Mouse (Mus musculus): ENCODE data around the gene Tigd3. TPM values are rescaled to one million over a fixed set of nuclear protein-coding genes. Genes with fewer than 3 reads are reported as not detected.

Tigd3 gene
- total RNA-seq, 1 experiment, result 2.1 TPM

GRCm38 (mm10) chr19:5850860-5851259 lies 43.1 kb downstream of the Tigd3 start:
- Histone ChIP-seq H3K27ac (ENCODE audit: insufficient read depth, low read depth, low read length, poor library complexity, severe bottlenecking) (peak overlapping the region; percentile 79; the same call in 1 of the 2 replicates), H3K36me3 (ENCODE audit: control insufficient read depth, insufficient read depth, low read length, poor library complexity, severe bottlenecking) (peaks cover 18% of the 10 kb centered on the region), H3K4me1 (ENCODE audit: control insufficient read depth in 2 of 2, insufficient read depth in 2 of 2, low read length in 2 of 2, poor library complexity in 1 of 2) (peaks cover 0 to 32% of the 10 kb centered on the region in 2 experiments; a peak in 2 of 4 replicates), H3K9me3 (ENCODE audit: control insufficient read depth, insufficient read depth, low read depth, low read length) (no peaks in the 10 kb centered on the region), H3K4me3 (ENCODE audit: insufficient read depth in 1 of 2, low read depth in 1 of 2, low read length in 2 of 2, poor library complexity in 1 of 2, severe bottlenecking in 1 of 2) (no peak overlapping the region), H3K9ac (ENCODE audit: insufficient read depth, low read depth, low read length, poor library complexity, severe bottlenecking) (no peak overlapping the region; the same call in 1 of the 2 replicates)
- TF ChIP-seq MAFK (IDR thresholded peaks at IDR 0.05; ENCODE audit: insufficient read depth, low read depth, low read length) (no peak), CHD2 (IDR thresholded peaks at IDR 0.05; ENCODE audit: low read depth, low read length) (no peak)
- in situ Hi-C loops (cut with MboI; ENCODE audit: low sequenced_read_pairs in 2 of 2, unreplicated experiment in 2 of 2), result no loop called here
- DNase-seq (ENCODE audit: low read depth, low spot score), result no peak

DNA sequence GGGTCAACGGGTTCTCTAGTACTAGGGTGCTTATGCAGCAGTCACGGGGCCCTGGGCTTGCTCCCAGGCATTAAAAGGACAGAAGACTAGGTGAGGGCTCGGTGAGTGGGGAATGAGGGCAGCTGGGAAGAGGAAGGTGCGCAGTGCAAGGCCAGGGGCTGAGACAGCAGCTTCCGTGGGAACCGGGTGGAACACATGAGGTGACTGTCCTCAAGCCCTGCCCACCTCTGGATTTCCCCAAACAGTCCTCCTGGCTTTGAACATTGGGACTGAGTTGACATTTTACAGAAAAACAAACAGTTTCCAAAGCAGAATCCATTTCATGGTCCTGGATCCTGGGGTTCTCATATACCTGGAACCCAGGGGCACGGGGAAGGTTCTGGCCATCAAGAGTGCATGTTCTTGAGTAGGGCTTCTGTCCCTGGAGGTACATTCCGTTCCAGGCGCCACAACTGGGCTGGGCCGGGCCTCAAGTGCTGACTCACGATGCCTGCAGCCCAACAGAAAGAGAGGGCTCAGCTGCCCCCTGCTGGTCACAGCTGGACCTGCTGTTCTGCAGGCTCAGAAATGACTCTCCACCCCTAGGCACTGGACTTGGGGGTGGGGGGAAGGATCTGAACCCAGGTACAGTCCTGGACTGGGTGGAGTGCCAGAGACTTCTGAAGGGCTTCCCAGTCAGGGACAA lies 44.0 kb downstream of the Tigd3 start:
- TF ChIP-seq ZNF384 (IDR thresholded peaks at IDR 0.05; ENCODE audit: low read depth, low read length), result no peak
- peak; percentile 100 for TF ChIP-seq MAFK (IDR thresholded peaks at IDR 0.05; ENCODE audit: insufficient read depth, low read depth, low read length)
- TF ChIP-seq HCFC1 (IDR thresholded peaks at IDR 0.05; ENCODE audit: borderline replicate concordance, insufficient read depth, low read length), result peak; percentile 38; the same call in 1 of the 2 replicates
- TF ChIP-seq CHD2 (IDR thresholded peaks at IDR 0.05; ENCODE audit: low read depth, low read length), result 0 out of 2 replicates have a peak, but pooled peaks have one; percentile 19
- TF ChIP-seq ZC3H11A (IDR thresholded peaks at IDR 0.05; ENCODE audit: borderline replicate concordance, low read depth, low read length), result peak; percentile 63; the same call in 1 of the 2 replicates
- in situ Hi-C loops (cut with MboI; ENCODE audit: low sequenced_read_pairs in 2 of 2, unreplicated experiment in 2 of 2), result loop anchor here in 1 of 2 experiments (10.0 kb wide), 1 partner anchor 55 kb away; no protein-coding TSS in a partner anchor
- peak overlapping the region; percentile 76 for H3K9ac ChIP-seq (ENCODE audit: insufficient read depth, low read depth, low read length, poor library complexity, severe bottlenecking)
- DNase-seq (ENCODE audit: low read depth, low spot score), result peak; percentile 90
- peaks cover 15% of the 10 kb centered on the region; the same call in 1 of the 2 replicates for H3K36me3 ChIP-seq (ENCODE audit: control insufficient read depth, insufficient read depth, low read length, poor library complexity, severe bottlenecking)
- H3K4me1 ChIP-seq (ENCODE audit: control insufficient read depth in 2 of 2, insufficient read depth in 2 of 2, low read length in 2 of 2, poor library complexity in 1 of 2), result peaks cover 0 to 32% of the 10 kb centered on the region in 2 experiments; a peak in 2 of 4 replicates
- no peaks in the 10 kb centered on the region for H3K9me3 ChIP-seq (ENCODE audit: control insufficient read depth, insufficient read depth, low read depth, low read length)
- H3K4me3 ChIP-seq (ENCODE audit: insufficient read depth in 1 of 2, low read depth in 1 of 2, low read length in 2 of 2, poor library complexity in 1 of 2, severe bottlenecking in 1 of 2), result peak overlapping the region; percentile 32 to 62; a peak in 3 of 4 replicates
- H3K27ac ChIP-seq (ENCODE audit: insufficient read depth, low read depth, low read length, poor library complexity, severe bottlenecking), result peak overlapping the region; percentile 100

- H3K9me3 ChIP-seq (ENCODE audit: control insufficient read depth, insufficient read depth, low read depth, low read length), result no peaks in the 10 kb centered on the region
- H3K9ac ChIP-seq (ENCODE audit: insufficient read depth, low read depth, low read length, poor library complexity, severe bottlenecking), result peak overlapping the region; percentile 85
- peaks cover 17% of the 10 kb centered on the region; the same call in 1 of the 2 replicates for H3K36me3 ChIP-seq (ENCODE audit: control insufficient read depth, insufficient read depth, low read length, poor library complexity, severe bottlenecking)
- no peak for DNase-seq (ENCODE audit: low read depth, low spot score)
- peak overlapping the region; percentile 100 for H3K27ac ChIP-seq (ENCODE audit: insufficient read depth, low read depth, low read length, poor library complexity, severe bottlenecking)
- TF ChIP-seq ZC3H11A (IDR thresholded peaks at IDR 0.05; ENCODE audit: borderline replicate concordance, low read depth, low read length) (no peak), CHD2 (IDR thresholded peaks at IDR 0.05; ENCODE audit: low read depth, low read length) (no peak), ZNF384 (IDR thresholded peaks at IDR 0.05; ENCODE audit: low read depth, low read length) (no peak), HCFC1 (IDR thresholded peaks at IDR 0.05; ENCODE audit: borderline replicate concordance, insufficient read depth, low read length) (no peak), MAFK (IDR thresholded peaks at IDR 0.05; ENCODE audit: insufficient read depth, low read depth, low read length) (no peak)
- peak overlapping the region; percentile 23 to 62 for H3K4me3 ChIP-seq (ENCODE audit: insufficient read depth in 1 of 2, low read depth in 1 of 2, low read length in 2 of 2, poor library complexity in 1 of 2, severe bottlenecking in 1 of 2)
- peaks cover 0 to 34% of the 10 kb centered on the region in 2 experiments; a peak in 2 of 4 replicates for H3K4me1 ChIP-seq (ENCODE audit: control insufficient read depth in 2 of 2, insufficient read depth in 2 of 2, low read length in 2 of 2, poor library complexity in 1 of 2)
- in situ Hi-C loops (cut with MboI; ENCODE audit: low sequenced_read_pairs in 2 of 2, unreplicated experiment in 2 of 2), result loop anchor here in 1 of 2 experiments (10.0 kb wide), 1 partner anchor 54 kb away; no protein-coding TSS in a partner anchor
These were observed 44.9 kb downstream of the Tigd3 start for GRCm38 (mm10) chr19:5848826-5849672.

DNA sequence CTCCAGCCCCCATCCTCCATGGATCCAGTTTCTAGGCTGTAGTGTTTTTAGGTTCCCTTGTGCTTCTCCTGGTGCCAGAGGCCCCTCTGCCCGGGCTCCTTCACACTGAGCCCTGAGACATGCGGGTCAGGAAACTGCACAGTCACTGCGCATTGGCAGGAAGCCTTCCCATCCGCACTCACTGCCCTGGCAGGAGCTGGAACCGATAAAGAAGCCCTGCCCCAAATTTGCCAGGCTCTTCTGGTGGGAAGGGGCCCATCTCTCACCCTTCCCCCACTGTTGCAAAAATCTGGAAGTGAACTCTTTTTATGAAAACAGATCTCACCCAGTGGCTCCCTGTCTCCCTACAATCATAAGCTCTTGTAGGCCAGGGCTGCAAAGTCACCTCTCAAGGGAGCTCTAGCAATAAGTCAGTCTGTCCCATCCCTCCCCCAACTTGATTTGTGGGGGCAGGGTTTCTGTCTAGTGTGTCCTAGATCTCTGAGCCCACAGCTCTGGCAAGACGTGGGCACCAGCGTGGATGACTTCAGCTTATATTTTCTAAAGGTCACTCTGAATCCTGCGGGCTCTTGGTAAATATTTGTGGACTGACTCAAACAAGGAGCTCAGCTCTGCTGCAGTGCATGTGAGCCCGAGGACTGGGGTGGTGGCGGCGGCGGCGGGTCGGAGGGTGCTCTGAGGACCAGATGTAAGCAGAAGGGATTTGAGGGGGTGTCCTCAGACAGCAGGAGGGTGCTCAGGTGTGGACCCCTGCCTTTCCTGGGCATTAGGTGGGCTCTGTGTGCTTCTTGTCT lies 45.7 kb downstream of the Tigd3 start:
- no peak for DNase-seq (ENCODE audit: low read depth, low spot score)
- peak overlapping the region; percentile 23 to 62 for H3K4me3 ChIP-seq (ENCODE audit: insufficient read depth in 1 of 2, low read depth in 1 of 2, low read length in 2 of 2, poor library complexity in 1 of 2, severe bottlenecking in 1 of 2)
- TF ChIP-seq MAFK (IDR thresholded peaks at IDR 0.05; ENCODE audit: insufficient read depth, low read depth, low read length) (peak; percentile 72), HCFC1 (IDR thresholded peaks at IDR 0.05; ENCODE audit: borderline replicate concordance, insufficient read depth, low read length) (no peak)

More for the DNA sequence above, 45.7 kb downstream of the Tigd3 start:
- Histone ChIP-seq H3K4me1 (ENCODE audit: control insufficient read depth in 2 of 2, insufficient read depth in 2 of 2, low read length in 2 of 2, poor library complexity in 1 of 2) (peaks cover 0 to 34% of the 10 kb centered on the region in 2 experiments; a peak in 2 of 4 replicates), H3K9ac (ENCODE audit: insufficient read depth, low read depth, low read length, poor library complexity, severe bottlenecking) (peak overlapping the region; percentile 85), H3K36me3 (ENCODE audit: control insufficient read depth, insufficient read depth, low read length, poor library complexity, severe bottlenecking) (peaks cover 23% of the 10 kb centered on the region; the same call in 1 of the 2 replicates), H3K9me3 (ENCODE audit: control insufficient read depth, insufficient read depth, low read depth, low read length) (no peaks in the 10 kb centered on the region), H3K27ac (ENCODE audit: insufficient read depth, low read depth, low read length, poor library complexity, severe bottlenecking) (peak overlapping the region; percentile 100)
- in situ Hi-C loops (cut with MboI; ENCODE audit: low sequenced_read_pairs in 2 of 2, unreplicated experiment in 2 of 2), result loop anchor here in 1 of 2 experiments (10.0 kb wide), 1 partner anchor 53 kb away; no protein-coding TSS in a partner anchor

Measured in ES-E14 (cell line).